Mouse (Mus musculus) naive thymus-derived CD4-positive, alpha-beta T cell, adult 2 months (primary cell): ENCODE data around the gene Atp5h.
A peak's percentile ranks its signal among the peaks of the same experiment; 100 is the strongest.
"Not testable (repeated sequence)": the region's sequence is repeated elsewhere in the genome, so short reads cannot be mapped to it uniquely, and the experiment has no call there.

Experiments
- DNase-seq: peaks from one replicate; pipeline ENCODE4 v3.0.0-alpha.2; 2011; ENCODE audit warnings: low read depth

The Atp5h gene

DNA sequence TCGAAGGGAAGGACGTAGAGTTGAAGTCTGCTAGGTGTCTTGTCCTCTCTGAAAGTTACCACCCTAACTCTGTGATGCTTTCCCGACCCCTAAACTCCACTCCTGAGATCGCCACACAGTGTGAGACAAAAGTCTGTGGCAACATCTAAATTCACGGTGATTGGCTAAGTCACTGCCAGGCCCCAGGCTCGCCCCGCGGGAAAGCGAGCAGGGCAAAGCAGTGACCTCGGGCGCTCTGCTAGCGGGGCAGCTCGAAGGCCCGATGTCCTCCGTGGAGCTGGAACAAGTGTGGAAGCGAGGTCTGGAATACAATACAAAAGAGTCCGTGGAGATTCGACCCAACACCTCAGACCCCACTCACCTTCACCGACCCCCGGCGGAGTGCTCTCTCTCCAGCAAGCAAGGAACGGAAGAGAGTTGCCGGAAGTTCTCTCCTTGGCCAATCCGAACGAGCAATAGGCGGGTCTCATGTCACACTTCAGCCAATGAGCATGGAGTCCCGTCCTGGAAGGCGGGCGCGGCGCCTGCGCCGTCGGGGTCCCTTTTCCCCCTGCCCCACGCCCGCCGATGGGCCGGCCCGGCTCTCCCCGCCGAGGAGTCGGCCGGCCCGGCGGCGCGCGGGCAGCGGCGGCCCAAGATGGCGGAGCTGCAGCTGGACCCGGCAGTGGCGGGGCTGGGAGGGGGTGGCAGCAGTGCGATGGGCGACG, at the start of gene Atp5h, which contains the start of gene Kctd2:
TSS of gene Atp5h (minus strand) at position 432 of the 707 bp plus-strand sequence.
TSS of gene Kctd2 (plus strand) at position 598 of the 707 bp plus-strand sequence.
- DNase-seq, result peak; percentile 96

- no peak for DNase-seq
These were observed 47.5 kb upstream of the Atp5h start for GRCm38 (mm10) chr11:115467217-115467618.

DNA sequence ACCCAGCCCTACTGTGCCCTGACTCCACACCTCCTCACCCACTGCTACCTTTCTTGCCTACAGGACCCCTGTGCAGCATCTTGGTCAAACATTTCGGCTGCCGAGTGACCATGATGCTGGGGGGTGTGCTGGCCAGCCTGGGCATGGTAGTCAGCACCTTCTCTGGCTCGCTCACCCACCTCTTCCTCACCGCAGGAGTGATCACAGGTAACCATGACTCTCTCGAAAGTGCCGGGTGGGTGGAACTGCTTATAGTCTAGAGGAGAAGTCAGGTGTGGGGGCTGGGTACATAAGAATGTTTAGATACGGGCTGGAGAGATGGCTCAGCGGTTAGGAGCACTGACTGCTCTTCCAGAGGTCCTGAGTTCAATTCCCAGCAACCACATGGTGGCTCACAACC, 45.1 kb upstream of the Atp5h start:
- DNase-seq, result peak; percentile 68

- peak; percentile 83 for DNase-seq
These were observed 43.6 kb upstream of the Atp5h start for GRCm38 (mm10) chr11:115463397-115463796.

DNA sequence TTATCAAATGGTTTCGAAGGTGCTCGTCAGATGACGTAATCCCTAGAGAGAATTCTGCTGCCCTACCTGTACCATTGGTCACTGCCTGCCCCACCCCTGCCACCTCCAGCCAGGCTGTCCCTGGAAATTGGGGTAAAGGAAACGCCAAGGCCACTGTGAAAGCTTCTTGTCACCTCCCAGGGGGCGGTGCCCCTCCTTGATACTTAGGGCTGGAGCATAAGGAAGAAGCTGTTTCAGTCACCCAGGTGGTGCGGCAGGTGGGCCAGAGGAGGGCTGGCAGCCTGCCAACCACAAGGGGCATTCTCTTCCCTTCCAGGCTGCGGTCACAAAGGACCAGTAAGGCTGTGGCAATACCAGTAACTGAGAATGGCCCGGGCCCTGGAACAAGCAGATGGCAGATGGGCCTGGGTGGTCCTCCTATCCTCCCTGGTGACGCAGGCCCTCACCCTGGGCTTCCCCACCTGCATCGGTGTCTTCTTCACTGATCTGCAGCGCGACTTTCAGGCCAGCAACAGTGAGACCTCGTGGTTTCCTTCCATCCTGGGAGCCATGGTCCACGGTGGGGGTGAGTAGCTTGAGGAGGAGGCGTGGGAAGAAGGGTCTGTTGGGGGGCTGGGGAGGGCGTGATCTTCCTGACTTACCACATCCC, 42.6 kb upstream of the Atp5h start, which contains the start of gene Slc16a5:
TSS of gene Slc16a5 (plus strand) at position 232 of the 649 bp plus-strand sequence.
- DNase-seq, result peak; percentile 67

- peak; percentile 74 for DNase-seq
These were observed 42.1 kb upstream of the Atp5h start for GRCm38 (mm10) chr11:115461846-115462242.

DNA sequence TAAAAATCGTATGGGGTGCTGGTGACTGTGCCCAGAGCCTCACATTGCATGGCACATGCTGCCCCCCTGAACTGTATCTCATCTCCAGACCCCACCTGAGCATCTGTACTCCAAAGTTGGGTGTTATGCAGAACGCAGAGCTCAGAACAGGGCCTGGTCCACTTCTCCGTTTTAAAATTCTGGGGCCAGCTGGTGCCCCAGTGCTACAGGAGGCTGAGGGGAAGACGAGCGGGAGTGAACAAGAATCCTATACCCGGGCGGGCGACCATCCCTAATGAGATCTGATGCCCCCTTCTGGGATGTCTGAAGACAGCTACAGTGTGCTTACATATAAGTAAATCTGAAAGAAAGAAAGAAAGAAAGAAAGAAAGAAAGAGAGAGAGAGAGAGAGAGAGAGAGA, 41.2 kb upstream of the Atp5h start:
- no peak for DNase-seq

DNA sequence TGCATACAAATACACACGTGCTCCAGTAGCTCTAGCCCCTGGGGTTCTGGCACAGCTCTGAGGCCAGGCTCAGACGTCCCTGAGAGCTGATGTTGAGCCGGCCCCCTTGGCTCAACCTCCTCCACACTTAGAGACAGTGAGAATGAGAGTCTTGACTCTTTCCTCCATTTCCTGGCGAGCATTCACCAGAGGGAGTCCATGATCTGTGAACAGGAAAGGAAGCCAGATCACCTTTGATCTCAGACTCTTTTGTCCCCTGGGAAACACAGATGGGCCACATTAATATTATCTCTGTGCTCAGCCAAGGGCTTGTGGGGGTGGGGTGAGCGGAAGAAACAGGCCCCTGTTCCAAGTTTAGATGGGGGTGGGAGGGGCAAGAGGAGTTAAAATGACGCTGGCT, 37.6 kb upstream of the Atp5h start:
- DNase-seq, result peak; percentile 35

- DNase-seq, result no peak
These were observed 36.4 kb upstream of the Atp5h start for GRCm38 (mm10) chr11:115456182-115456581.

GRCm38 (mm10) chr11:115455619-115456018, 35.9 kb upstream of the Atp5h start:
- DNase-seq, result no peak

- DNase-seq, result not testable (repeated sequence)
These were observed 35.1 kb upstream of the Atp5h start for GRCm38 (mm10) chr11:115454822-115455221.

DNA sequence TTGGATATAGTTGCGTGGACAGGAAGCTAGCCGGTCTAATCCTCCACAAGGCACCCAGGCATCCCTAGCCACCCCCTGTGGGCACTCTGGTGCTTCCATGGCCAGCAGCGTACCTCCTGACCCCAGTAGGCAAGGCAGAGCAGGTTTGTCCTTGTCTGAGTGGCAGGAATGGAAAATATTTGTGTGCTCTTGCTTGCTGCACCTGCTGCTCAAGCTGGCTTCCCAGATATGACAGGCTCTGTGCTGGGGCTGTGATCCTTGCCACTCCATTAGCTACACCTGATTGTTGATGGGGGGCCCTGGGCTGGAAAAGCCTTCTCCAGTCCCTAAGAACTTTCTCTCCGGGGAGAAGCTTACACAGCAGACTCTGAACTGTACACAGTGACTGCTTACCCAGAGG, 33.5 kb upstream of the Atp5h start:
- peak; percentile 37 for DNase-seq

DNA sequence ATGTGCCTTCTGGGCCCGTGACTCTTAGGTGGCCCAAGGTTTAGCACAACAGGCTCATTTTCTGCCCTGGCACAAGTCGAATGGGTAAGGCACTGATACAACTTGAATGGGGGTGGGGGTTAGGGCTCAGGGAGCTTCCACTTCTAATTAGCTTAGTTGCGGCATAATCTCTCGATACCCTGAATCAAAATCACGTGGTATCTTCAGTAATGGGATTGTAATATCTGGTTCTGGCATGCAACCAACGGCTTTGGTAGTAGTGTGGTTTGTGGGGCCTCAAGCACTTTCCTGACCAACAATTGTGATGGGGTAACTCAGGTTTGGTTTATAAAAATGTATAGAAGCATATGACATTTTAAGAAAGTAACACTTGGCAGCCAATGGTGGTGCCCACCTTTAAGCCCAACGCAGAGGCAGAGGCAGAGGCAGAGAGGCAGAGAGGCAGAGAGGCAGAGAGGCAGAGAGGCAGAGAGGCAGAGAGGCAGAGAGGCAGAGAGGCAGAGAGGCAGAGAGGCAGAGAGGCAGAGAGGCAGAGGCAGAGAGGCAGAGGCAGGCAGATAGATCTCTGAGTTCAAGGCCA, 32.6 kb upstream of the Atp5h start:
- no peak for DNase-seq

DNA sequence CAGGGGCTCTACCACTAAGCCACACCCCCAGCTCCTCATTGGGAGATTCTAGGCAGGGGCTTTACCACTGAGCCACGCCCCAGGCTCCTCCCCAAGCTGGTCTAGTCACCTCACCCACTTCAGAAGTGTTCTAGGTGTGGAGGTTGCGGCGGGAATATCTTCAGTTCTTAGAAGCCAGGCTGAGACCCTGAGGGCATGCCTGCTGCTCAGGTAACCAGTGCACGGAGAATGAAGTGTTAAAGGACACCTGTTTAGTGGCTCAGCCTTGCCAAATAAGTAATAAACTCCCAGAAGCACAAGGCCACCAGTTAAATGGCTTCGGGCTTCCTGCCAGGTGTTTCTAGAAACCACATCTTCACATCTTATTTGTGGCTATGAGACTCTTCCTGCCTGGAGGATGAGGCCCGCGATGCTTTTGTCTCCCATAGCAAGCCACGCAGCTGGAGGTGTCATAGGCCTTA, 32.0 kb upstream of the Atp5h start:
- DNase-seq, result peak; percentile 93

- no peak for DNase-seq
These were observed 30.4 kb upstream of the Atp5h start for GRCm38 (mm10) chr11:115450176-115450575.

GRCm38 (mm10) chr11:115448998-115449397, 29.2 kb upstream of the Atp5h start:
- DNase-seq, result no peak

DNA sequence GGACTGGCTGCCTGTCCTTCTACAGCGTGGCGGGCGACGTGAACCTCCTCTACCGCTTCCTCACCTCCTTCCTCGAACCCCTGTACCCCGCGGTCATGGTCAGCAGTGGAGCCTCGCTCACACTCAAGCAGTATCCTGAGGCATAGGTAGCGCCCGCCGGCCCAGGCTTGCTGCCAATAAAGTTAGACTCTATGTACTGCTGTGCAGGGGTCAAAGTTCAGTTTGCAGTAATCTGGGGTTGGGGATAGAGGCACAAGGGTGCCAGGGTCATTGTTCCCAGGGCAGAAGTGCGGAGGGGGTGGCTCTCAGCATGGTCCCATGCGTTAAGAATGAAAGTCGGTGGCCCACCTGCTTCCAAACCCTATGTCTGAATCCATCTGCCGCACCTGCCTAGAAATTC, 28.3 kb upstream of the Atp5h start:
- no peak for DNase-seq

DNA sequence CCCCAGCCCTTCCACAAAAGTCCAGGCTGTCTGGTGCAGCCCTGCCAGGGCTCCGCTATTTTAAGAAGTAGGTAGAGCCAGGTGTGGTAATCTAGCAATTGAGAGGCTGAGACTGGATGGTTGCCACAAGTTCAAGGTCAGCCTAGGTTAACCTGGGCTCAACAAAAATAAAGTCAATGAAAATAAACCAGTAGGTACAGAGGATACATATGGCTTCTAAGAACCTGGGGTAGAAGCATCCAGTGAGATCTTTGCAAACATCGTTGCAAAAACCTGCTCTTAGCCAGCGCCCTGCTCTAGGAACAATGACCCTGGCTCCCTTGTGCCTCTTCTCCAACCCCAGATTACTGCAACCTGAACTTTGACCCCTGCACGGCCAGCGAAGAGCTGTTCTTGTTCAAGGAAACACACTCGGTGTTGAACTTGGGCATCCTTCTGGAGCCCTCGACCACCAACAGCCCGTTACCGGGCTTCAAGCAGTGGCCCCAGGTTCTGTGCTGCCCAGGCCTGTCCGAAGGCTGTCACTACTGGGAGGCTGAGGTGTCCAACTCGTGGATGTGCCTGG, 27.6 kb upstream of the Atp5h start:
- DNase-seq, result no peak

DNA sequence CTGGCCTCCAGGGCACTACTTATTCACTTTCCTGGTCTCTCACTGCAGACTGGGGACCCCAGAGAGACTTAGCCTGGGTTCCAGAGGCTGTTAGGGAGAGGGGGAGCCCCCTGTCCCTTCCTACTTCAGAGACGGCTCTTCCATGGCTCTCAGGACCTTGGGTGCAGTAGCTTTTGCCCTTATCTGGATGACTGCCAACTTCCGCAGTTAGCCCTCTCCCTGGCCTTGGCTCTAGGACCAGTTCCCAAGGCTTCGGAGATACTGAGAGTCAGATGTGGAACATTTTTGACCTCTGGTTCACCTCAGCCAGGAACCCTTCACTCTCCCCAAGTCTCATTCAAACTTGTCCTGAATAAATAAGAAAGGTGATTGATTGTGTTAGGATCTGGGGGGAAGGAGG, 27.1 kb upstream of the Atp5h start:
- DNase-seq, result no peak

- no peak for DNase-seq
These were observed 21.7 kb upstream of the Atp5h start for GRCm38 (mm10) chr11:115441417-115441816.

- no peak for DNase-seq
These were observed 20.3 kb upstream of the Atp5h start, which contains the start of gene Trim80 for GRCm38 (mm10) chr11:115439906-115440595. TSS of gene Trim80 (plus strand) at chr11:115440545.

DNA sequence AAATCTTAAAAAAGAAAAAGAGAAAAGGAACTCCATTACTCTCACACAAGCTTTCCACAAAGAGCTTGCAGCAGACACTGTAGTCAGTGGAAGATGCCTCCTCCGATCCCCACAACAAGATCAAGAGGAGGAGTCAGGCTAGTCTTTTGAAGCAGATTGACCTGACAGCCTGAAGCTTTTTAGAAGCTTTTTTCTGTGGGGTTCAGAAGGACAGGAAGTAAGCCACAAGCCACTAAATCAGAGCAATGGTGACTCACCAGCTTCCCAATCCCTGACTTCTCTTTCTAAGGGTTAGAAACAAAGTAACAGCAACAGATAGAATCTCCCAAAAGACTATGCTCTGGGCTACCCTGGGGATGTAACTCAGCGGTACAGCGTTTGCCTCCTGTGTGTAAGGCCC, 19.6 kb upstream of the Atp5h start:
- no peak for DNase-seq
